Mouse (Mus musculus) large intestine, adult 2 months (tissue): ENCODE measurements around the gene Rnf212. TPM values are rescaled to one million over a fixed set of nuclear protein-coding genes. Genes with fewer than 3 reads are reported as not detected.
A peak's percentile ranks its signal among the peaks of the same experiment; 100 is the strongest.

Experiments
- DNase-seq: peaks from one replicate; pipeline ENCODE4 v3.0.0-alpha.2; 2012; ENCODE audit warnings: low read depth, low spot score
- whole genome bisulfite sequencing: fragments of 180-500 bp; shearing (Covaris S2); methylation state at CpG from one replicate; pipeline ENCODE4 v1.1.7; 2018; 5-methylcytosine and 5-hydroxymethylcytosine counted together
- polyA plus RNA-seq: library from polyadenylated mRNA; depleted of rRNA; stranded (reverse); fragments of >200 nt; gene quantifications from 2 replicates; pipeline ENCODE4 v1.2.3, GENCODE M21; 2012

Rnf212 gene
- polyA plus RNA-seq, 1 experiment = 0.31 TPM

GRCm38 (mm10) chr5:108714149-108714548, 60.6 kb downstream of the Rnf212 start:
- no peak for DNase-seq
- WGBS = 23% methylated on average over 6 of the region's 6 CpGs

DNA sequence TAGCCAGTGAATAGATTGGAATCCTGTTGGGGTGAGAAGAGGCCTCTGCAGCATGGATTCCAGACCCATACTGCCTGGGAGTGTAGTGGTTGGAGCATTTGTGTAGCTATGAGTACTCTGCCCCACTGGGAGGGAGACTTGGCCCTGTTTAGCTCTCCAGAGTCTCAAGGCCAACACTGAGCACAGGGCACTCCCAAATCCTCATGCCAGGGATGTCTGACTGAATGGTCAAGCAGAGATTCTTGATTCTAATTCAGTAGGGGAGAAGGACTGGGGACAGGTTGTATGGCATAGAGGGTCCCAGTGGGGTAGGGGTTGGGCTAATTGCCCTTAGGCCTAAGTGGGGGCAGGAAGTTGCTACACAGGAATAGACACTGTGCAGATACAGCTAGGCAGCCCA, 61.1 kb downstream of the Rnf212 start:
- DNase-seq = no peak

DNA sequence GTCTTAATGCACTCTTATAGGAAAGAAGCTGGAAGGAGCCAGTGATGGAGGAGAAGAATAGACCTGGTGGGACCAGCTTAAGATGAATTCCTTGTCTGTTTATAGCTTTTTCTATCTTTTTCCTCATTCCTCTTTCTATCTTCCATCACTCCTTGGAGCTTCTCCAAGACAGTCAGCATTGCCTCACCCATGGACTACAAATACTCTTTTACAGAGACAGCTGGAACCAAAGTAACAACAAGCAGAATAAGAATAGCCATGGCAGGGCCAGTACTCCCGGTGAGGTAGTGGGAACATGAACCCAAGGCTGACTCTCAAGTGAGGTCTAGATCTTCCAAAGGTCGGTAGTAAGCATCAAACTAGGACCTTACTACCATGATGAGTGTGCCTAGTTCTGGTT, 61.7 kb downstream of the Rnf212 start:
- 33% methylated on average over 2 of the region's 2 CpGs for WGBS
- DNase-seq = no peak

GRCm38 (mm10) chr5:108711968-108712367, 62.8 kb downstream of the Rnf212 start:
- 43% methylated on average over 6 of the region's 6 CpGs for WGBS
- DNase-seq = no peak

- 44% methylated on average over 6 of the region's 6 CpGs for WGBS
Measured at GRCm38 (mm10) chr5:108708981-108709731, 65.6 kb downstream of the Rnf212 start.

DNA sequence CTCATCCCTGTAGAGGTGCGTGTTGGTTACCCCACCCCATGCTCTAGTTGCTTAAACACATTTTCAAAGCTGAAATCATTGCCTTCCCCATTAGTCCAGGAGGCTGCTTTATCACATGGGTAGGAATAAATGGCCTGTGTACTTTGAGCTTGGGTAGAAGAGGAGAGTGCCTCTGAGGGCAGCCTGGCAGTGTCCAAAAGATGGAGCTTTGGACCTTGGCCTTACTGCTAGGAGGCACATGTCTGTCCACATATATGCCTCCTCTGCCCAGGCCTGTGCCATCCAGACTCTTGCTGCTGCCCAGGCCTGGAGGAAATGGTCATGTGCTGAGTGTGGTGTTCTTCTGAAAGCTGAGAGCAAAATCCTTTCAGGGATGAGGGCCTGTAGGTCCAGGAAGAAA, 66.4 kb downstream of the Rnf212 start:
- no peak for DNase-seq
- WGBS = 60% methylated on average over 1 of the region's 1 CpGs

More at GRCm38 (mm10) chr5:108708981-108709731, 65.6 kb downstream of the Rnf212 start:
- no peak for DNase-seq

DNA sequence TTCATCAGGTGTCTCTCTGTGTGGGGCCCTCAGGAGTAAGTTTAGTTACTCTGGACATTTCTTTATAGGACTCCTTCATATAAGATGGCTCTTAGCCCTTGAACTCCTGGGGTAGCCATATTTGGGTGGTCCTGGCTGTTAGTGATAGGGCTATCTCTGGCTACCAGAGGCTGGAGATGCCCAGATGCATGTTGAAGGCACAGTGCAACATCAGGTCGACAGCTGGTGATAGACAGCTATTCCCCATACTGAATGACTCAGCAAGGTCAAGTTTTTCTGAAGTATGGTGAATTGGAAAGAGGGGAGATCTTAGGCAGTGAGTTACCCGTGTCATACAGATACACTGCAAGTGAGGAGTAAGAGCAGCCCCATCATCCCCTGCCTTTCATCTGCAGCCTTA, 67.0 kb downstream of the Rnf212 start:
- 62% methylated on average over 2 of the region's 2 CpGs for WGBS
- DNase-seq = no peak

DNA sequence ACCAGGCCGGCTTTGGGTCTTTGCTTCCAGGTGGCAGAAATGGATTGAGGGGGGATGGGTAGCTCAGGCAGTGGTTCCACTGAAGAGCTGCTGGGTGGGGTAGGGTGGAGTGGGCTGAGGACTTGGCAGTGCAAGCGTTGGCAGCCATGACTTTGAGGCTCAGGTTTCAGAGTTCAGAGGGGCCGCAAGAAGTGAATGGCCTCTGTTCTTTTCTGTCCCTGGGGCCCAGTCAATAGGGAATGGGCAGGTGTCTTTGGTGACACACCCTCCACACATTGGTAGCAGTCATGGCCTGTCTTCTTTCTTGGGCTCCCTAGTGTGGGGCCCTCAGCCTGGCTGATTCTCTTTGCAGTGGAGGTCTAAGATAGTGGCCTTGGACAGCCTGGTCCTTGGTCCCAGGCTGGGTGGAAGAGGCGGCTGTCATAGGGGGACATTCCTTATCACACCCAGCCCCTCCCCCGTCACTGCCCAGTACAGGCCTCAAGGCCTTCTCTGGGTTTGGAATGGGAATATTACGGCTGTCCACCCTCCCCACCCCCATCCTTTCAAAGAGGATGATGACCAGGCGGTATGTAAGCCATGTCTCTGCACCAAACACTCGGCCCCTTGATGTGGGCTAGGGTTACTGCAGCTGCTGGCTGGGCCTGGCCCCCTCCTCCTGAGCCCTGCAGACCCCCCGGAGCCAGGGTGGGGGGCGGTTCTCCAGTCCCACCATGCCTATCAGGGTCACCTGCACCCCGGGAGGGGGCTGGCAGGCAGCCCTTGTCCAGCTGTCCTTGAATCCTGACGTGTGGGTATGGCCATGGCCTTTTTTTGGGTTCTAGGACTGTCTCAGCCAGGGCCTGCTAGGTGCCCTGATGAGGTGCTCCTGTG, 70.8 kb downstream of the Rnf212 start:
- no peak for DNase-seq
- WGBS = 46% methylated on average over 12 of the region's 12 CpGs

DNA sequence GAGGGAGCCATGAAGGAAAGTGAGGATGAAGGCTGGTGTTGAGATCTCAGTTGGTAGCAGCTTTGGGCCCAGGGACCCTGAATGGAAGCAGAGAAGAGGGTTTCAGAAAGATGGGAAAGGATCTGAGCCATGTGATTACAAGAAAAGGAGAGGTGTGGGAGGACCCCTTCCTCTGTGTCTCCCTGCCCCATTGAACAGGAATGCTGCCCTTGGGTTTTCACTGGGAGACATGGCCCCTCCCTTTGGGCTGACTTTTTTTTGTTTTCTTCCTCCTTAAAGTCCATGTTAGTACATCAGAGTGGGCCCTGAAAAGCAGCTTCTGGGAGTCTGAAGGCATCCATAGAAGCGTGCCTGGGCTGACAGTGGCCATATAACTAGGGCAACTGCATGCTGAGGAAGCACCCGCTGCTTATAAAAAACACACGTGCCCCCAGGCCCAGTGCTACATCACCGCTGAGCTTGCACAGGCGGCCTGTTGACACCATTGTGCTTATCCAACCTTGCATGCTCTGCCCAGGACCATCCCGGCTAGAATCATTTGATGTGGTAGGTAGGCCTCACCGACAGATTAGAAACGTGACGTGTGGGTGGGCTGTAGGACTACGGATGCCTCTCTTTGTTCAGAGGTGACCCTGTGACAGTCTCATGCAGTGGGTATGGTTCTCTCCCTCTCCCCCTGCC, 73.3 kb downstream of the Rnf212 start:
- WGBS = 84% methylated on average over 10 of the region's 10 CpGs
- DNase-seq = no peak

GRCm38 (mm10) chr5:108700346-108700745, 74.4 kb downstream of the Rnf212 start:
- WGBS = 54% methylated on average over 3 of the region's 3 CpGs
- DNase-seq = no peak

- DNase-seq = no peak
- WGBS = 66% methylated on average over 4 of the region's 4 CpGs
Measured at GRCm38 (mm10) chr5:108697341-108697753, 77.4 kb downstream of the Rnf212 start.

GRCm38 (mm10) chr5:108696542-108696941, 78.2 kb downstream of the Rnf212 start:
- DNase-seq = no peak

GRCm38 (mm10) chr5:108695861-108696260, 78.9 kb downstream of the Rnf212 start:
- 88% methylated on average over 12 of the region's 12 CpGs for WGBS
- no peak for DNase-seq

More at GRCm38 (mm10) chr5:108696542-108696941, 78.2 kb downstream of the Rnf212 start:
- WGBS = 76% methylated on average over 3 of the region's 3 CpGs

DNA sequence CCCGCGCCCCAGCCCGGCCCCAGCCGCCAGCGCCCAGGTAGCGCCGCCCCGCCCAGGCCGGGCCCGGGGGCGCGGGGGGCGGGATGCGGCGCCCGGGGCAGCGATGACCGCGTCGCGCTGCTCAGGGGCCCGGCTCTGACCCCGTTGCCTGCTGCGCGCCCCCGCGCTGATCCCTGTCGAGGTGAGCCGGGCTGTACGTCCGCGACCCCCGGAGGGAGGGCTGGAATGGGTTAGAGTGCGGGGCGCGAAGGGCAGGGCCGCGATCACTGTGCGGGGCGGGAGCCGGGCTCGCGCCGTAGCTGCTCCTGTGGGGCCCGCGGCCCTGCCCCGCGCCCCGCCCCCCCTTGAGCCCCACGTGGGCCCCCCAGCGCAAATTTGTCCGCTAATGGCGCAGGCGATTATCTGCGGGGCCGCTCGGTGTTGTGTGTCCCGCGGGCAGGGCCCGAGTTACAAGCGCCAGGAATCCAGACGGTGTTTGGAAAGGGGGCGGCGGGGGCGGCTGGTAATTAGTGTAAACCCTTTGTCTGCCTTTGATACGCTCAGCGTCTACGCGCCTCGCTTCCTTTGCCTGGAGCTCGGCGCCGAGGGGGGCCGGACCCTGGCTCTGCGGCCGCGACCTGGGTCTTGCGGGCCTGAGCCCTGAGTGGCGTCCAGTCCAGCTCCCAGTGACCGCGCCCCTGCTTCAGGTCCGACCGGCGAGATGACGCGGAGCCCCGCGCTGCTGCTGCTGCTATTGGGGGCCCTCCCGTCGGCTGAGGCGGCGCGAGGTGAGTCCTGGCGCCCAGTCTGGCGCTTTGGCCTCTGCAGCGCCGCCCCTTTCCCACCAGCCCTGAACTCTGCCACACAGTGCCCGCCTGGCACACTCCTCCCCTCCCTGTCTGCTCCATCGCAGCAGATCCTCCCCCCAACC, 80.2 kb downstream of the Rnf212 start:
- 1% methylated on average over 94 of the region's 99 CpGs for WGBS
- DNase-seq = no peak

GRCm38 (mm10) chr5:108693872-108694288, 80.9 kb downstream of the Rnf212 start:
- WGBS = under 1% methylated on average over 41 of the region's 43 CpGs

GRCm38 (mm10) chr5:108692271-108692670, 82.5 kb downstream of the Rnf212 start, which contains the start of gene Fgfrl1:
TSS of gene Fgfrl1 (plus strand) at chr5:108692382.
- DNase-seq = peak; percentile 62
- 2% methylated on average over 16 of the region's 18 CpGs for WGBS

More at GRCm38 (mm10) chr5:108693872-108694288, 80.9 kb downstream of the Rnf212 start:
- DNase-seq = peak; percentile 73

DNA sequence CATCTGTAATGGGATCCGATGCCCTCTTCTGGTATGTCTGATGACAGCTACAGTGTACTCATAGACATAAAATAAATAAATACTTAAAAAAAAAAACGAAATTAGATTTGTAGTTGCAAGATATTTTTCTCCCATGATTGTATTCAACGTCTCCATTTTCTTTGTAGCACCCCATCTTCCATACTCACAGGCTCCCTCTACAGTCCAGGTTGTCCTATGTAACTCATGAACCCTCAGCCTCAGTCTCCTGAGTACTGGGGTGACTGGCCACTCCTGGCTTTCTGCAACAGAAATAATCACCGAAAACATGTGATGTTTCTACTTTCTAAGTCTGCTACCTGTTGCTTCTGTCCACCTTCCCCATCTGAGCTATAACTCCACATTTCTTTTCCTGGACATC, 83.6 kb downstream of the Rnf212 start:
- DNase-seq = no peak
- WGBS = 68% methylated on average over 4 of the region's 4 CpGs

- WGBS = 84% methylated on average over 5 of the region's 5 CpGs
- no peak for DNase-seq
Measured at GRCm38 (mm10) chr5:108689091-108689490, 85.7 kb downstream of the Rnf212 start.

DNA sequence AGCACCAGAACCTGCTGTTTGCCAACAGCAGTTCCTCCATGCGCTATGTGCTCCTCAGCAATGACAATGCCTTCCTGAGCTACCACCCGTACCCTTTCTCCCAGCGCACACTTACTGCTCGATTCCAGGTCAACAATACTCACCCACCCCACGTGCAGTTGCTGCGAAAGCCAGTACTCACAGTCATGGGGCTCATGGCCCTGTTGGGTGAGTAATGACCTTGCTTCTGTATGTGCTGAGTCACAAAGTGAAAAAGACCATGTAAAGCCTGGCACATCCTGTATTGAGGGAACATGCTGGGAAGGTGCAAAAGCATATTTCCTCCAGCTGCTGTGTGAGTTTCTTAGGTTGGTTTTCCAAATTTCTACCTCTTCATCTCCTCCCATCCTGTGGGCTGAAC, 93.9 kb downstream of the Rnf212 start:
- whole genome bisulfite sequencing = 94% methylated on average over 6 of the region's 6 CpGs
- DNase-seq = no peak
